Mouse (Mus musculus) adrenal gland, adult 2 months (tissue): ENCODE results near the gene Srarp. TPM values are rescaled to one million over a fixed set of nuclear protein-coding genes. Genes with fewer than 3 reads are reported as not detected.
A peak's percentile ranks its signal among the peaks of the same experiment; 100 is the strongest.

ENCODE experiments used
- DNase-seq: peaks from one replicate; pipeline ENCODE4 v3.0.0; 2021
- polyA plus RNA-seq: library from polyadenylated mRNA; depleted of rRNA; stranded (reverse); fragments of >200 nt; gene quantifications from 2 replicates; pipeline ENCODE4 v1.2.3, GENCODE M21; 2012
- total RNA-seq, 2 experiments: library from RNA; stranded (reverse); gene quantifications; 2 replicates each; pipeline ENCODE4 v1.2.3; 2021

Gene Srarp
- total and polyA plus RNA-seq, 3 experiments, result 0.22 to 0.55 (median 0.32) TPM

DNA sequence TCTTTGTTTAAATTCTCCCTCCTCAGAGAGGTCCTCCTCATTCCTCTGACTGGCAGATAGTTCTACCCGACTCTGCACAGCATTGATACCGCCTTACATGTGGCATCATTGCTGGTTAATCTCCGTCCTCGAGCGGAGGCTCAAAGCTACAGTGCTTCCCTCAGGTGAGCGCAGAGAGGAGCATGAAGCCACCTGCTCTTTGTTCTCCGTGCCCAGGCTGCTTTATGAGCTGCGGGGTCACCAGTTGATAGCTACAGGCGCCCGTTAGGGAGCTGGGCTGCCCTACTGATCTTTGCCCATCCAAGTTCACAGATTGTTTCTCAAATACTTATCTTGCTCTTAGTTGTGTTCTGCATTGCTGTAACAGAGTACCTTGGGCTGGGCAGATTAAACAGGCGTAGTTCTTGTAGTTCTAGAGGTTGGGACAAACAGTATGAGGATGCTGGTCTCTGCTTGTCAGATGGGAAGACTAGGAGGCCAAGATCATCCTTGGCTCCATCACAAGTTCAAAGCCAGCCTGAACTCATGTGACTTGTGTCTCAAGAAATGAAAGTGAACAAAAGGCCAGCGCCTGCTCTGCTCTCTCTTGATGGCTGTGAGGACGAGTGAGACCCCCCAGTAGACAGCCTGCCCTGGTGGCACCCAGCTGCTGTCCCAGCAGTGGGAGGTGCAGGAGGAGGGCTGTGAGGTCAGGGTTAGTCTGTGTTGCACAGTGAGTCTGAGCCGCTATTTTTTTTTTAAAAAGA, 20.5 kb upstream of the Srarp start:
- DNase-seq, result no peak

DNA sequence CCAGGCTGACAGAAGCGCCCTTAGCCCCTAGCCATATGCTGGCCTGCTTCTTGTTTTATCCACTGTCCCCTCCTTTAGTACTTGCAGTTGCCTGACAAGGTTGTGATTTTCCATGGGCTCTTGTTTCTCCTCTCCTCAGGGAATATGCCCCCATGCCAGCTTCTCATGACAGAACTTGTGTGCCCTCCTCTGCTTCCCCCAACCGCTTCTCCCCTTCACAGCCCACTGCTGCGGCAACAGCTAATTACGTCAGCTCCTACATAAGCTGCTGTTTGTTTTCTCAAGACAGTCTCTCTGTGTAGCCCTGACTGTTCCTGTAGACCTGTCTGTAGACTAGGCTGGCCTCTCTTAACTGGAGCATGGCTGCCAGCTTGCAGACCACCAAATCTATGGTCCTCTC, 19.6 kb upstream of the Srarp start:
- no peak for DNase-seq

DNA sequence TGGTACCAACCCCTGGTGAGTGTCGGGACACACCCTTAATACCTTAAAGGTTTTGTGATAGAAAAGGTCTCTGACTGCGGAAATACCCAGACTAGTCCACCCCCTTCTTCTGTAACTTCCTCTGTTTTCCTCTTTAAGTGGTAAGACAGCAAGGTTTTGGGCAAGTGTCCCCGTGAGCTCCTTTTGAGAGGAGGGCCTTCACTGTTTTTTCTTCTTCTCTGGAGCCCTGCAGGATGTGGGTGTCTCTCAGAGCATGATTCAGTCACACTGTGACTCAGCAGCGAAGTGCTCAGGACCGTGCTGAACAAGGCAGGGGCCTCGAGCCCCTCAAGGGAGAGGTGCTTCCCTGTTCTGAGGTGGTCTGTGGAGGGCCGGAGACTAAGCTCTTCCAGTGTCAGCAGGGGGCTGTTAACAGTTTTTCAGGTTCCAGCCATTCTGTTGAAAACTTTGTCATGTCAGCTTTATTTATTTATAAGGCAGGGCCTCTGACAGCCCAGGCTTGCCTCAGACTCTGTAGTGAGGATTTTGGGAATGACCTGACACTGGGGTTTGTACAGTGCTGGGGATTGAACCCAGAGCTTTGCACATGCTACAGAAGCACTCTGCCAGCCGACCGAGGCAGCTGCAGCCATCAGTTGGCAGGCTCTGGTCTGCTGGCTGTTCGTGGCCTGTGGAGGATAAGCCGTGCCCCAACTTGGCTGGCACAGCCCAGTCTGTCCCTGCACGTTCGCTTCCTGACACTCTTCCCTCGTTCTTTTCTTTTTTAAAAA, 18.9 kb upstream of the Srarp start:
- DNase-seq, result peak; percentile 60

DNA sequence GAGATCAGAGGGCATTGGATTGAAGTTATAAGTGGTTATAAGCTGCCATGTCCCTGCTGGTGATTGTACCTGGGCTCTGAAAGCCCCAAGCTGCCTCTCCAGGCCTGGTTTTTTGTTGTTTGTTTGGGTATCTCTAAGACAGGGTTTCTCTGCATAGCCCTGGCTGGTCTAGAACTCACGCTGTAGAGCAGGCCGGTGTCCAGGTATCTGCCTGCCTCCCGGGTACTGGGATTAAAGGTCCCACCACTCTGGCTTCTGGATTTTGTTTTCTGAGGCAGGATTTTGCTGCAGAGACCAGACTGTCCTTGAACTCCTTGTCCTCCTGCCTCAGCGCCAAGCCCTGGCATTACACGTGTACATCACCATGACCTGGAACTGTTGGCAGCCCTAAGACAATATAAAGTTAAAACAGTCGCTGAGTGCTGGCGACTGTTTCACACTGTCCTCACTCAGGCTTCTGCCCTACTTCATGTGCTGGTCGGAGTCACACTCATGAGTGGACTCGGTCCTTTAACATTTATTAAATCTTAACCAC, 16.1 kb upstream of the Srarp start:
- DNase-seq, result peak; percentile 68

DNA sequence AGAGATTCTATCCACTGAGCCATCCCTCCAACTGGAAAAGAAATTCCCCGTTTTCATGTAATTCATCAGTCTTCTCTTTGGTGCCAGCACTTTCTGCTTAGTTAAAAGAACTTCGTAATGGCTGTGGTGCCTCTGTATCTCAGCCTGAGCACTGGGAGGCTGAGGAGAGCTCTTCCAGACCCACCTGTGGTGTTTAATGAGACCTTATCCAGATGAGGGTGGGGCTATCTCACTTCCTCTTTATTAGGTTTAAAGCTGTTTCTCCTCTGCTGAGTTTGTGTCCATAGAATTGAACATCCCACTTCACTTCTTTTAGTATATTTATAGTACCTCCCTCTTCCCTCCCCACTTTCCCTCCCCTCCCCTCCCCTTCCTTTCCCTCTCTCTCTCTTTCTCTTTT, 15.3 kb upstream of the Srarp start:
- no peak for DNase-seq

DNA sequence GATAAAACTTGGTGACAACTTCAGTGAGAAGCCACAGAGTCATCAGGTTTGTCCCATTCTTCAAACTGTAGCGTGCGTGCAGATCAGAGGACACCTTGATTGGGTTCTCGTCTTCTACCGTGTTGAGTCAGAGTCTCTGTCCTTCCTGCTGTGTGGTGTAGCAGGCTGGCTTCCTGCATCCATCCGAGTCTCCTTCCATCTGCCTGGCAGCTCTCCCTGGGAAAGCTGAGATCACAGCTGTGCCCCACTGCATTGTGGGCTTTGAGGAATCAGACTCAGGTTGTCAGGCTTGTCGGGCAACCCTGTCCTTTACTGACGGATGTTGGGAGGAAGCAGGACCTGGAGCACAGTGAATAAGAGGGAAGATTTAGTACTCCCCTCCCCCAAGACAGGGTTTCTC, 10.3 kb upstream of the Srarp start:
- no peak for DNase-seq

DNA sequence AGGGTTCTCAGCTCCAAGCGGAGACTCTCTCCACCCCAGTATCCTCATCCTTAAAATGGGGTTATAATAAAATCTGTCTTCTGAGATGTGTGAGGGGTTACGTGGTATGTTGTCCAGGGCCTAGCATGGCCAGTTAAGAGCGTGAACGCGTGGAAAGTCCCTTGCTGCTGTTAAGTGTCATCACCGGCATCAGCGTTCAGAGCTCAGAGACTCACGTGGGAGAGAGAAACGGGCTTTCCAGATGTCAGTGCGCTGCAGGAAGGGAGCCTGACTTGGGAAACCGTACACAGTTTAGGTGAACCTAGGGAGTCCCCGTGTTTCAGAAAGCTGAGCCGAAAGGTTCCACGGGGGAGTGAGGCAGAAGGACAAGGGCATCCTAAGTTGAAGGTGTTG, 9.4 kb upstream of the Srarp start:
- DNase-seq, result no peak

DNA sequence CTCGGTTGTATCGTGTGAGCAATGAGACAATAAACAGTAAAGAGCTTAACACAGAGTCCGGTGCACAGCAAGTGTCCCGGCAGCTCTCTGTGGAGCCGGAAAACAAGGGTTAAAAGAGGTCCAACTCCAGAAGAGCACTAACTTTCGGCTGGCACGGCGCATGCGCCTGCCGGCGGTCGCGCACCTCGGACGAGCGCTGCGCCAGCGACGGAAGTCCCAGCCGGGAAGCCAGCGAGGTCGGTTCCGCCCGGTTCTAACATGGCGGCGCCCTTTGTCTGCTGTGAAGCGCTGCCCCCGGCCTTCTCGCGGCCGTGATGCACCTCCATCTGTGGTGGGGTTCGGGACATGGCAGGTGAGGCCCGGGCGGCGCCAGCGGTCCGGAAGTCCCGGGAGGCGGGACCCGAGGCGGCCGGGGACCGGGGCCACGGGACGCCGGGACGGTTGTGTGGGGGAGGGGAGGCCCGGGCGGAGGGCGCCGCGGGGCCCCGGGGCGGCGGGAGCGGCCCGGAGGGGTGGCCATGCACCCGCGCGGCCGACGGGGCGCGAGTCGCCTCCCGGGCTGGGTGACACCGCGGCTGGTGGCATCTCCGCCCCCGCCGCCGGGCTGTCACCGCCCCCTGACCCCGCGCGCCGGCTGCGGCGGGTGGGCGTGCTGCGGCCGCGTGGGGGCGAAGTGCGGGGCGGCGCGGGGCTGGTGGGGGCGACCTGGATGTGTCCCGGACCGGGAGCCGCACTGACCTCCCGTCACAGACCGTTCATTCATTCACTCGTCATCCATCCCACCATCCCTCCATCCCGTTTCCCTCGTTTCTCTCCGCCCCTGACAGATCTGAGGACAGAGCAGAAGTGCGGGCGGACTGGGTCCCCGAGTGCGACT, 8.8 kb upstream of the Srarp start, which contains the start of gene Zbtb17:
Gene Zbtb17, plus strand, starts transcription at position 204 of the 877 bp plus-strand sequence.
- DNase-seq, result peak; percentile 92

DNA sequence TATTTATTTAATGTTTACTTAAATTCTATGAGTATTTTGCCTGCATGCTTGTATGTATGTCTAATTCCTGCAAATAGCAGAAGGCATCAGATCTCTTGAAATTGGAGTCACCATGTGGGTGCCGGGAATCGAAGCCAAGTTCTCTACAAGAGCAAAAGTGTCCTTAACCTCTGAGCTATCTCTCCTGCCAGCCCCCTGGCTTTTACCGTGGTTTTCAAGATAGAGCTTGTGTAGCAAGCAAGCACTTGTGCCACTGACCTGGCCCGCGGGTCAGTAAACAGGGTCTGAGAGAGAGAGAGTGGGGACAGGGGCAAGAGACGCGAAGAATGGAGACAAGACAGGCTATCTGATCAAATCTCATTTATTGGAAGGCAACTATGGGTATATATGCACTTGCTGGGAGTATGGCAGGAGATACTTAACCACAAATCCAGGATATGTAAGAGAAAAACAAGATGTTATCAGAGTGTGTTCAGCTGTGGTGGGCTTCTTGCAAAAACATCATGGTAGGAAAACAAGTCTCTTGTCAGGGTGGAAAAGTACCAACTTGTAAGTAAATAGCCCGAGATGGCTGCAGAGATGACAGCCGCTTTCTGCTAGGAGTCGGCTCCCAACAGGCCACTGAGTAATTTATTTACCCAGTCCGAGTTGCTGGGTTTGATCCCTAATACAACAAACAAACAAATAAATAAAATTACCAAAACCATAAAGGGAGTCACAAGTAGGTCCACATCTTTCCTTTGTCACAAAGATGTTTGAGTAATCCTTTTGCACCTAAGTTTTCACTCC, 7.9 kb upstream of the Srarp start:
- no peak for DNase-seq

DNA sequence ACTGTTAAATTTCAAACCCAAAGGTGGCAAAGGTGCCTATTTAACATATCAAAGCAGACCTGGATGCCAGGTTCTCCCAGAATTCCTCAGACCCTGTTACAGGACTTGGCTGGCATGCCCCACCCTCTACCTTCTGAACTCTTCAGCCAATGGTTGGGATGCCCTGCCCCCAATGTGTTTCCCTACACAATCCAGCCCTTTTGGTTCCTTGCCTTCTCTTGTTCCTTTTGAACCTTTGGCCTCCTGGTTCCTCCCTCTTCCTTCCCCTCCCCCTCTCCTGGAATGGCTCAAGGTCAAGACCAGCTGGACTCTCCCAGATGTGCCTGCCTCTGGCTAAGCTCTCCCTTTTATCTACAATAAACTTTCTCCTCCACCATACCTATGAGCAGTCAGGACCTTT, 5.0 kb upstream of the Srarp start:
- DNase-seq, result no peak

DNA sequence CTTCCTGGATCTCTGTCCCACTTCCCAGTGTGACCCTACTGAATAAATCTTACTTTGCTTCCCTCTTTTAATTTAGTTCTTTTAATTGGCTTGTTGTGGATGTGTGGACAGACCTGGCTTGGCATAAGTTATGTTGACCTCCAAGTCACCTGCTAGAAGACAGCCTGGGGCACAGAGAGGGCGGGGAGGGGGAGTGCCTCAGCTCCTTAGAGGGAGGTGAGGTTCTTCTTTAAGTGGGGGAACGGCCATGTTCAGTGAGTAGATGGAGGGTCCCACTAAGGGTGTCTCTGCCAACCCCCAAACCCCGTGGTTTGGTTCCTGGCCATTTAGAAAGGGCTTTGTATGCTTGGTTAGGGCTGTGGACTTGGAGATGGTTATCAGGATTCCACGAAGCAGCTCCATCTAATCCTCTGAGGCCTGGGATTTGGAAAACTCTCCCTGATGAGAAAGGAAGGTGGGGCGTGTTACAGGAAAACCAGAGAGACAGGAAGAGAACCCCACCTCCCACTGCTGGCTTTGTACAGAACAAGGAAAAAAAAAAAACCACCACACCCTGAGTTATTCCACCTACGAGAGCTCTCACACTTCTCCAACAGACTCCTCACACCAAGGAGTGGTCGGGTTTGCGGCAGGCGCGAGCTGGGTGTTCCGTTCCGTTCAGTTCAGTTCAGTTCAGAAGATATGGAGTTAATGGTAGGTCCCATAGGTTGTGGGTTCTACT, 3.3 kb upstream of the Srarp start:
- DNase-seq, result no peak

DNA sequence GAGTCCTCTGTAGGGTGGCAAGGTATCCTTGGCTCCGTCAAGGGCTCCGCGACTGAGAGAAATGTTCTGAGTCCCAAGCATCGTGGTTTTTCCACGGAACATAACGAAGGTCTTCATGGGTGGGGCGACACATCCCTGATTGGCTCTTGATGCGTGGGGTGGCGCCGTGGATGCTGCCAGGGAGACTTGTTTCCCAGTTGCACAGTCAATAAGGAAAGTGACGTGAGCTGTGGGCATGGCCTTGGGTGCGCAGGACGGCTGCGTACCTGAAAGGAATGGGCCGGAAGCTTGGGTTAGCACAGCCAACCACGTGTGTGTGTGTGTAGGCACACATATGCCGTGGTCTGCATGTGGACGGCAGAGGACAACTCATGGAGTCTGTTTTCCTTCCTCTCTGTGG, 2.7 kb downstream of the Srarp start:
- DNase-seq, result no peak

DNA sequence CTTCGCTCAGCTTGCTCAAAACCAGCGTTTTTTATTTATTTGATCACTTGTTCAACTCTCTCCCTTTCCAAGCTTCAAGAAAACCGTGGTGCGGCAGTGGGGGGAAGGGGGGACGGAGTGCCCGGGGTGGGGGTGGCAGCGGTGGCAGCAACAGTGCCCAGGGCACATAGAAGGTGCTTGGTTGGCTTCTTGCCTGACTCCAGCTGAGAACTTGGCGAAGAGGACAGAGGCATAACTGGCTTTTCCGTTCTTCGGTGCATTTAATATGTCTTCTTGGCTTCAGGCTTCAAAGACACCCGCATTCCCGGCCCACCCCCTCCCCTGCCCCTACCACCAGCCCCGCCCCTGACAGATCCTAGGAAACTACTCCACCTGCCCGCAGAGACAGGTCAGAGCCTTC, 3.2 kb downstream of the Srarp start:
- peak; percentile 48 for DNase-seq

DNA sequence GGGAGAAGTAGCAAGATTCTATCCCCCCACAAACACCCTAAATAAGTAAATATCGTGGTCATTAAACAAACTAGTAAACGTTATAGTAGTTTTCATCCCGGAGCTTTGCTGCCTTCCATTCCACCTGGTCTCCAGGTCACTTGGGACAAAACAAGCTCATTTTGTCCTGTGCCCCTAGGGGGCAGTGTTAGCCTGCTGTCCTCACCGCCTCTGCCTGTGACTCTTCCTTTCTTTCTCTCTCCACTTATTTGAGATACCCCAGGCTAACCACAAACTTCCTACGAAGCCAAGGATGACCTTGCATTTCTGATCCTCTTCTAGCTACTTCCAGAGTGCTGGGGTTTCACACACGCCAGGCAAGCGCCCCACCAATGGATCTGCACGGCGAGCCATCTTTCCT, 4.9 kb downstream of the Srarp start:
- DNase-seq, result peak; percentile 79

DNA sequence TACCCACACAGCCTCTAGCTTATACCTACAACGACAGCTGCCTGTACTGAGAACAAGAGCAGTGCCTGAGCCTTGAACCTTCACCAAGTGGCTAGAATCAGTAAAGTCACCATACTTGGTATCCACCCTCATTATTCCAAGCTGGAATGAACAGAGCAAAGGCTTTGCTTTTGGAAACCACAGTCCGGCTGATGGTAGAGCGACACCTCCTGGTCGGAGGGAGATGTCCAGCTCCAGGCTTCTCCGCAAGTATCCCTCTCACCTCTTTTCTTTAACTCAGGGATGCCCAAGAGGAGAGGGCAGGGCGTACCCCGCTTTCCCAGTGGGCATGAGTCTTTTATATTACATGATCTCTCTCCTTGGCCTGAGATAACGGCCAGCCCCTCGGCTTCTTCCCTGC, 6.1 kb downstream of the Srarp start:
- peak; percentile 44 for DNase-seq

DNA sequence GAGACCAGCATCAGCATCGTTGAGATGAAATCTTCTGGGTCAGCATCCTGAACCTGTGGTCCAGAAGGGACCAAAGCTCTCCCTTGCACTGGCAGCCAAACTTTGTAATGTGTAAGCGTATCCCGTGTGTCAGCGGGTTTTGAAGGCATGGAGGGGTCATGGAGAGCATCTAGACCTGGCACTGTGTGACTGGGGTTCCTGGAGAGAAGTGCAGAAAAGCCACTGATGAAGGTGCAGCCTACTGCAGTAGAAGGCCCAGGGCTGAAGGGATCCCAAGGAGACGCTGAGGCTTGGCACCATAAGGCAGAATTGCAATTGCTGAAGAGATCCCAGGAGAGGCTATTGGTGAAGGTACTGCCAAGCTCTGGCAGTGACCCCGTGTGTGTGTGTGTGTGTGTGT, 6.5 kb downstream of the Srarp start:
- no peak for DNase-seq

DNA sequence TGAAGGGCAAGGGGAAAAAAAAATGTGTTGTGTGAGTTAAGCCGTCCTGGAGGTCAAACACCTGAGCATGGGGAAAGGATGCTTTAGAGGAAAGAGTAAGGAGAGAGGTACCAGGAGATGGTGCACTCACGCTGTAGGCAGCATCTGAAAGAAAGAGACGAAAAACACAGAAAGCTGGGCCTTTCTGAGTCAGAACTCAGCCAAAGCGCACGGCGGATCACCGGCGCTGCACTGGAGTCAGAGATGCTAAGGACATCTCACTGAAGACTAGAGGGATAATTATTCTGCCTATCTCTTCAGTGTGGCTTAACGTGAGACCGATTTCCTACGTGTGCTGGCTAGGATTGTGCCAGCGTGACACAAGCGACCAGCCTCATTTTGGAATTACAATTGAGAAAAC, 8.0 kb downstream of the Srarp start:
- DNase-seq, result no peak

DNA sequence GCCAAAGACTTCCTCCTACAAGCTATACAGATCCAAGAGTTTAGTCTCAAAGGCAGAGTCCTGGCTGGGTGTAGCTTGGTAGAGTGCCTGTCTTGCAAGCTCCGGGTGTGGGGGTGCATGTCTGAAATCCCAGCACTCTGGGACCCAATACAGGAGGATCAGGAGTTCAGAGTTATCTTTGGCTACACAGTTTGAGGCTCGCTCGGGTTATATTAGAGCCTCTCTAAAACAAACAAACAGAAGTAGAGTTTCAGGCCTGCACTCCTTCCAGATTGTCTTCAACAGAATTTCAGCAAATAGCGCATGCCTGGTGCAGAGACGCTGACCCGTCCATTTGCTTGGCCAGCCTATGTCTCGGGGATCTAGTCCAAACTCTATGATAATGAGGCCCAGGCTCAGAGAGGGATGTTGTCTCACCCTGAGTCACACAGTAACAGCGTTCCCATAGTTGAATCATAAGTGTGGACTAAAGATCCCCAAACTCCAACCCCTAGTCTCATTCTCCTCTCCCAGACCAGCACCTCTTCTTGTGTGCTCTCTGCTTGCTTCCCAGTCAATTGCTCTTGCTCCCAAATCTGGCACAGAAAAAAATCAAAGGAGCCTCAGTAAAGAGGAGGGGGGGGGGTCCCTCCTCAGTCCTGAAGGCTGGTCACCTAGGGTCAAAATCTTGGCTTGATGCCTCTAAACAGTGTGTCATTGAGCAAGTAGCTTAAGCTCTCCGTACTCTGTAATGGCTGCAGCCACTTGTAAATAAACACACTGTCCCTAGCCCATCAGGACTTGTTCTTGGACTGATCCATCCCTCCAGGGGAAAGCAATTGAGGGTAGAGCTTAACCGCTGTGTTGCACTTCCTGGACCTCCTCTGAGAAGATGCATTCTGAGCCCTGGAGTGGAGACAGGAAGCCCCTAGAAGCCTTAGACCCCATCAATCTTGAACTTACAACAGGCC, 8.8 kb downstream of the Srarp start:
- no peak for DNase-seq
